Mouse (Mus musculus) heart, adult 9 months (tissue): ENCODE measurements around the gene Sorl1.

Experiments used
- DNase-seq, 2 experiments: peaks; one replicate each; pipeline ENCODE4 v3.0.0; 2022; ENCODE audit warnings: low spot score in 2 of 2

Sorl1 gene

DNA sequence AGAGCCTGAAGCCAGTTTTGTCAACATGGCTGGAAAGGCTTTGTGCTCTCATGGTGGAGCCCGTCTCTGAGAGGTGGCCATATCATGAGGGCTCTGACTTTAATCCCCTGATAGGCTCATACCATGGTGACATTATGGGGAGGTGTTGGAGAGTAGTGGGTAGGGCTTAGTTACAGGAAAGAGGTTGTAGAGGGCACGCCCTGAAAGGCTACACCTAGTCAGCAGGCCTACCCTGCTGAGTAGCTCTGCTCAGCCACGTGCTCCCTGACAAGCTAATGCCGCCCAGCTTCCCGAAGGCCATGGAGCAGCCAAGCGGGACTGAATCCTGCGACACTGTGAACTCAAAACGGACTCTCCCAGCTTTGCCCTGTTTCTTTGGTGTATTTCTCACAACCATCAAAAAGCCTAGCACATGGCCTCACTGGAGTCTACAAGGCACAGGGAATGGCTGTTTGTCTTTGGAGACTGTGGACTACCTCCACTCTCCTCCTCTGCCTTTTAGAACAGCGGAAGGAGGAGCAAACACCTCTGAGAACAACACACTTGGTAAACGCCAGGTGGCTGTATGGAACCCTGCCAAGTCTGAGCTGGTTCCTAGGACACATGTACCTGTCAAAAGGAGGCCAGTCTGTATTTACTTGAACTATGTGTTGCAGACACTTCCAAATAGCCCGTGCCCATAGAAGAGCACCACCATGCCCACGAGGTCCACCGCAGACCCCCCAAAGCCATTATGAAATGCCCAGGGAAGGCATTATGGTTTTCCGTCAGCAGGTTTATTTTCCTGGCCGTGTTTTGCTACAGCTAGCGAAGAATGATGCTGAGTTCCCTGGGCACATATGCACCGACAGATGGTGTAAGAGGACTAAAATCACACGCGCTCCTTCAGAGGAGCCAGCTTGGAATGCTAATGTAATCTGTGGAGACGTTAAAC lies 69.5 kb downstream of the Sorl1 start:
- no peak for DNase-seq

GRCm38 (mm10) chr9:42053591-42054190 lies 70.4 kb downstream of the Sorl1 start:
- DNase-seq: peak; percentile 12 to 17

DNA sequence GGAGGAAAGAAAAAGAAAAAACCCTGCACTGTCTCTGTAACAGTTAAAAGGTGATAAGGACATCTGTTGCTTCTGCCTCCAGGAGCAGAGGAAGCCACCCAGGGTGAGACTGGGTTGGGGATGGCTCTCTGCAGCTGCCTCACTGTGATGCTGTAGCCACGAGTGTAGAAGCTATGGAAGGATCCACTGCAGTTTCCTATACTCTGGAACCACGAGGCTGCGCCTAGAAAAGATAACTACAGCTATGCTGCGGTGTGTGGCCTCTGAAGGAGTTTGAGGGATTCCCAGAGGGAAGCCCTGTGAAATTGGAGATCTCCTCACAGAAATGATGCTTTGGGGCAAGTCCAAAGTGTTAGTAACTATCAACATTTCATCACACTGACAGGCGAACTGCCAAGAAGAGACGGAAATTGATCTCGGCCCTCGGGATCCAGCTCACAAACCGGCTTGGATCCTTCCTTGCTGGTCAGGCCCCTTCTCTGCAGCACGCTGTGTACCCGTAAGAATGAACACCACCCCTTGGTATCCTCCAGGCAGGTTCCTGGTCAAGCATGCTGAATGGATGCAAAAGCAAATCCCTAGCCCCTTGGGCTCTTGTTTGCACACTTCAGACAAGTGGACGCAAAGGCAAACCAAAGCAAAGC lies 71.3 kb downstream of the Sorl1 start:
- peak; percentile 64 to 73 for DNase-seq

- DNase-seq: no peak
Measured at GRCm38 (mm10) chr9:42048542-42048941, 75.6 kb downstream of the Sorl1 start.

DNA sequence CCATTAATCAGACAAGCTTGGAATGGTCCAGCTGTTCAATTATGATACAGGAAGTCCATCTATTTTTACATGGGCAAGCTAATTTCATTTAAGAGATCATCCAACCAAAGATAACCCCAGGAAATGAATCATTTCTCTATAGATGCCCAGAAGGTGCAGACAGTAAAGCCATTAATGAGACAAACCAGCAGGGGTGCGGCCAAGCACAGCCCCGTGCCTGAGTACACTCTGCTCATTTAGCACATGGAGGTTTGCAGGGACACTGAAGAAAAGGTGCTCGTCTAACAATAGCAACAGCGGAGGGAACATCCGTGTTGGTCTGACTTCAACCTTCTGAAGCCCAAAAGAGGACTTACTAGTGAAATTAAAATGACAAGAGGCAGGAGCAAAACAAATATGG lies 76.3 kb downstream of the Sorl1 start:
- no peak for DNase-seq

- no peak for DNase-seq
Measured at GRCm38 (mm10) chr9:42046248-42046647, 77.8 kb downstream of the Sorl1 start.

DNA sequence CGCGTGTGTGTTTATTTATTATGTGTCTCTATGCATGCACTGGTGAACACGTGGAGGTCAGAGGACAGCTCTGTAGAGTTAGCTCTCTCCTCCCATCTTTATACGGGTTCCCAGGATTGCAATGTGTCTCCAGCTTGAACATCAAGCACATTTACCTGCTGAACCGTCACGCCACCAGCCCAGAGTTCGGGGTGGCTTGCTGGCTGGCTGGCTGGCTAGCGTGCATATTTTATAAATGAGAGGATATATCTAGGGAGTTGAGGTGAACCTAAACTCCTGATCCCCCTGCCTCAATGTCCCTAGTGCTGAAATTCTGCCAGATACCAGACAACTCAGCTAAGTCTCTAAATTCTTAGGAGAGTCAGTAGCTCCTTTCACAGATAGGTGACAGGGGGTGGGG lies 79.4 kb downstream of the Sorl1 start:
- no peak for DNase-seq

- no peak for DNase-seq
Measured at GRCm38 (mm10) chr9:42043934-42044333, 80.2 kb downstream of the Sorl1 start.

GRCm38 (mm10) chr9:42039000-42039992 lies 84.8 kb downstream of the Sorl1 start:
- DNase-seq: no peak

GRCm38 (mm10) chr9:42036885-42037284 lies 87.2 kb downstream of the Sorl1 start:
- DNase-seq: no peak

DNA sequence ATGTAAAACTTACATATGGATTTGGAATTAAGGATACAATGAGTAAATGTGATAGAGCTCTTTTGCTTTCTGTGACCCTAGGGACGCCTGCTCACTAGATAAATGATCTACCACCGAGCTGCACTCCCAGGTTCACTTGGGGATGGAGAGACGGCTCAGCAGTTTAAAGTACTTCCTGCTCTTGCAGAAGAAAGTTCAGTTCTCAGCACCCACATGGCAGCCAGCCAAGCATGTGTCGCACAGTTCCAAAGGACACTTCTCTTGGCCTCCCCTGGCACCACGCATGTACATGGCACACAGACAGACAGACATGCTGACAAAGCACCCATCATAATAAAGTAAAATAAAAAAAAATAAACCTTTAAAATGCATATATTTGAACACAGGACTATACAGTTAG lies 88.1 kb downstream of the Sorl1 start:
- no peak for DNase-seq

DNA sequence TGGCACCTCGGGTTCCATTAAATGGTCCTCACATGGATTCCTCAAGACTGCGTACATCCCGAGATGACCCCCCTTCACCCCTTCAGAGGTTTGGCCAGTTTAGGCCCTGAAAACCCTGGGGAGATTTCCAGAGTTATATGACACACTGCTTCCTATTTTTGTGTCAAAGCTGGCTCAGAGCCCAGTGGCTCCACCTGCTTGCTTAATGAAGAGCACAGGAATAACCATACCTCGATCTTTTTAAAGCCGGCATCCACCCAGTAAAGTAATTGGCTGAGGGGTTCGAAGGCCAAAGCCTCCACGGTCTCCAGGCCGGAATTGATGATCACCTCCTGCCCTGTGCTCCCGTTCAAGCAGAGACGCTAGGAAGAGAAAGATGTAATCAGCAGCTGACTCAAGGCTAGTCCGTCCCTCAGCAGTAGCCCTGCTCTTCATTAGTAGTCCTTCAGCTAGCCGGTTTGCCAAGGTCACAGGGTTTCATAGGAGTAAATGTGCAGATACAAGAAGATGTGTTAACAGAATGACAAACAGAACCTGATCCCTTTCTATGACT lies 88.8 kb downstream of the Sorl1 start:
- no peak for DNase-seq

GRCm38 (mm10) chr9:42034116-42034520 lies 90.0 kb downstream of the Sorl1 start:
- no peak for DNase-seq

DNA sequence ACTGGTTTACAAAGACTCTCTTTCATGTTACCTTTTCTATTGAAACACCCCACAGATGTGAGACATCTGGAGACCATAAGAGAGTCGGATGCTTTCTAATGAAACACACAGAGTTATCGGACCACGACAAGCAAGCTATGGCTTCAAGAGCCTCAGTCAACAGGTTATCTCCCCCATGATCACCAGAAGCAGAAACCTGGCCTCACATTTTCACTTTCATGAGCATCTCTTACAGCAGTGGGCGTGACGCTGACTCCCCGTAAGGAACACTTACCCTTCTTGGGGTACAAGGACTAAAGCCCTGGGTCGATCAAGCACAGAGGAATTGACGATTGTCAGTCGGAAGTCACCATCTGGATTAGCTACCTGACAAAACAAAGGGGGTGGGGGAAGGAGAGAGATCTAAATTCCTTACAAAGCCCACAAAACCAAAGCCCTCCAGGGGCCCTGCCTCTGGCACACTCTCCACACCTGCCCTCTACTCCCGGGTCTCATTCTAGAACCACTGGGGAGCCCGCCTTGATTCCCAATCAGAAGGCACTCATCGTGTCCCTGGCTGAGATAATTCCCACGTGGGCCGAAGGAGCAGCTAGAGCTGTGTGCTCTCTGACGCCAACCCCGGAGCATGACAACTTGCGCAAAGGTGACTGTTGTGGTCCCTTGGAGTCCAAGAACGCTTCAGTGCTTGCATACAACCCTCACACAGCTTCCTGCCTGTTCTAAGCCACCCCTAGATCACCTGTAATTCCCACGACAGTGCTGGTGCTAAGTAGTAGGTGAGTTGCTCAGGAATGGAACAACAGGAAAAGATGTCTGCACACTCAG lies 90.6 kb downstream of the Sorl1 start:
- DNase-seq: no peak

DNA sequence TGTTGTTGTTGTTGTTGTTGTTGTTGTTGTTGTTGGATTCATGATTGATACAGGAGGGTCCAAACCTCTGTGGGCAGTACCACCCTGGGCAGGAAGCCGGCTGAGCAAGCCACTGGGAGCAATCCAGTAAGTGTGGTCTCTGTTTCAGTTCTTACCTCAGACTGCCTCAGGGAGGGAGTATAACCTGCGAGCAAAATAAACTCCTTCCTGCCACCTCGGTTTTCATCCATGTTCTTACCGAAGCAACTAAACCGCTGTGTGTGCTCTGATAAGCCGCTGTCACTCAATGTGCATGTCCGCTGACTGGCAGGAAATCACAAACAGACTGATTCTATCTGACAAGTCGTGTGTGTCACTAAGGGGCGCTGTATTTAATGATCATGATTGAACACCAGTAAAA lies 91.7 kb downstream of the Sorl1 start:
- DNase-seq: no peak

DNA sequence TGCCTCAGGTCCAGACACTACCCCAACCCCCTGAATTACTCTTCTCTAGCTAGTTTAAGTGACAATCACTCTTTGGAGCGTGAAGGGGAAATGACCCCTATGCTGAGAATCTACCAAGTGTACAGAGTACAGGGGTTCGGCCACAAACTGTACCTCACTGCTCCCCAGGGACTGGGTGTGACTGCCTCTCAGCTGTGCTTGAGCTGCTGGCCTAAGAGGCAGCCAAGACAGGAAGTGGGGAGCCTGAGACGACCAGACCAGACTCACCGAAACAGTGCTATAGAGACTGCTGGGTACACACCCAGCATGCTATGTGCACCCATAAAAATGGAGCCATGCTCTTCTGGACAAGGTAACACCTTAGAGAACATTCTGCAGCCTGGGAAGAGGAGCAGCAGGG lies 95.3 kb downstream of the Sorl1 start:
- DNase-seq: peak; percentile 27 to 61

- no peak for DNase-seq
Measured at GRCm38 (mm10) chr9:42024257-42024656, 99.8 kb downstream of the Sorl1 start.

GRCm38 (mm10) chr9:42023383-42023782 lies 100.7 kb downstream of the Sorl1 start:
- no peak for DNase-seq

DNA sequence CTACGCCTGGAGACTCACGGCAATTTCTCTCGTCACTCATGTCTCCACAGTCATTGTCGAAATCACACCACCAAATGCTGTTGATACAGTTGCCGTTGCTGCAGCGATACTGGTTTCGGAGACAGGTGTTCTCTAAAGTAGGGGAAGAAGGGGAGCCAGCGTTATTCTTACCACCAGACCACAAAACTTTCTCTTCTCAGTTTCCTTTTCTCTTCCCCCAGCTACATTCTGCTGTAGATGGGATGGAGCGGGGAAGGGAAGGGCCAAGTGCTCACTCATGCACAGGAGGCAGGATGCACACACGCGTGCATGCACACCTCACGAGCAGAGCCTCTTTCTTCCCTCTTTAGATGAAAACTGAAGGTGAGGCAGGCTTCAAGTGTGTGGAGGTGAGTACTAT lies 101.8 kb downstream of the Sorl1 start:
- no peak for DNase-seq

DNA sequence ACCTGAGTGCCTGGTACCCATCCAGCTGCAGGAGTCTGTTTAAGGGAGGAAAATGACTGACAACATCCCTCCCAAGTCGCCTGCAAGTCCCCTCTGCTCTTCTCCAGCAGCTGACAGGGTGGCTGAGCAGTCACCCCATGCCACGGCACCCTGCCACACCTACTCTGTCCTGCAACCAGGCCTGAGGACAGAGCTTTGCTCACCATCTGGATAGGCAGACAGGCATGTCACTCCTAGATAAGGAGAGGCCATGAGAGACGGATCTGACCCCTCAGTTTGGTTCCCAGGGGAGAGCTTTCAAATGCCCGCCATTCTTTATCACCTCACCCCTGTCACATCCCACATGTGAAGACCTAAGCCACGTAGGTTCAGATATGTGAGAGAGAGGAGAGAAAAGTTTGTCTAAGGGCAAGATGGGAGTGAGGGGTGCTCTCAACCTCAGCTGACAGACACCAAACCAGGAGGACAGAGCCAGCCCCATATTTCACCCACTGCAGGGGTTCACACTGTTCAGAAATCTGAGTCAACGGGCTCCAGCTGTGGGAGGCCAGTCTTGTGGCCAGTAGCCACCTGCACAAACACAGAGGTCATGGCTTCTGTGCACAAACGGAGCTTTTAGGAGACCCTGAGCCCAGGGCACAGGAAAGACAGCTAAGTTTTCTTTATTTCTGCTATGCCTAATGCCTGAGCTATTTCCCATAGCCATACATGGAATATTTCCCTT lies 104.6 kb downstream of the Sorl1 start:
- DNase-seq: no peak
